31 mouse cellular contexts compared by ENCODE assay signal in the genomic region with DNA sequence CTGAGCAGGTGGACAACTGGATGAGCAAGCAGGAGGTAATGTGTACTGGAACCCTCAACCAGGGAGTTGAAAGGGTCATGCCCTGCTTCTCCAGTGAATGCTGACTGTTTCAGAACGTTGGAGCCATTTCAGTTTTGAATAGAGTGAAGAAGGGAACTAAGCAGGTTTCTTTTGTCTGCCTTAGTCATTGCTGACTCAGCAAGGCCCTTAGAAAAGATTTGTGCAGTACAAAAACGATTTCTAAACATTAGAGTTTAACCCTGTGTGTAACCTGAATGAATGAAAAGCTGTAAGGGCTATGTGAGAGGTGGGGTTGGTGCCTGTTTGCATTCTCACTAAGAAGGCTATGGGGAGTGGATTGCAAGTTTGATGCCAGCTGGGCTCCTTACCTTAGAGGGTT. TPM values are rescaled to one million over a fixed set of nuclear protein-coding genes. Genes with fewer than 3 reads are reported as not detected.
"Had no signal": no experiment of that assay in that cellular context is flagged by ENCODE, and none has a peak within 500 bp of the region (broad histone marks: within the 10 kb centered on the region; RNA-seq: fewer than 3 reads in every experiment).

No protein-coding gene starts in this region.

- H3K27ac ChIP-seq: limb, embryonic 10.5 days; limb, embryonic 12.5 days; limb, embryonic 13.5 days; limb, embryonic 15.5 days; liver, embryonic 12.5 days; liver, embryonic 13.5 days; liver, embryonic 14.5 days; liver, embryonic 15.5 days; lung, embryonic 15.5 days; macrophage; midbrain, embryonic 10.5 days; midbrain, embryonic 12.5 days; midbrain, embryonic 13.5 days; midbrain, embryonic 15.5 days; neural tube, embryonic 12.5 days had no signal

- H3K27me3 ChIP-seq: limb, embryonic 12.5 days; limb, embryonic 13.5 days; limb, embryonic 15.5 days; liver, embryonic 12.5 days; liver, embryonic 13.5 days; liver, embryonic 15.5 days; lung, embryonic 15.5 days; megakaryocyte, embryonic 14.5 days; midbrain, embryonic 12.5 days; midbrain, embryonic 13.5 days; midbrain, embryonic 15.5 days; neural tube, embryonic 12.5 days had no signal

- H3K4me3 ChIP-seq: limb, embryonic 10.5 days; limb, embryonic 12.5 days; limb, embryonic 13.5 days; limb, embryonic 15.5 days; liver, embryonic 12.5 days; liver, embryonic 13.5 days; liver, embryonic 15.5 days; lung, embryonic 15.5 days; megakaryocyte, embryonic 14.5 days; midbrain, embryonic 10.5 days; midbrain, embryonic 12.5 days; midbrain, embryonic 13.5 days; midbrain, embryonic 15.5 days; myocyte; neural tube, embryonic 12.5 days had no signal

- H3K9me3 ChIP-seq: limb, embryonic 10.5 days; limb, embryonic 12.5 days; limb, embryonic 13.5 days; limb, embryonic 15.5 days; liver, embryonic 12.5 days; liver, embryonic 13.5 days; liver, embryonic 15.5 days; lung, embryonic 15.5 days; megakaryocyte, embryonic 14.5 days; midbrain, embryonic 10.5 days; midbrain, embryonic 12.5 days; midbrain, embryonic 13.5 days; midbrain, embryonic 15.5 days; neural tube, embryonic 12.5 days had no signal

- DNase-seq: left cerebral cortex, postnatal 4 days; liver; liver, embryonic 13.5 days; liver, postnatal 0 days; lung, adult 18-20 months; lung, adult 2 months; lung, embryonic 14.5 days; lung, postnatal 10 days; lung, postnatal 14 days; lung, postnatal 36 days; lung, postnatal 4 days; midbrain, embryonic 14.5 days had no signal

- H3K4me1 ChIP-seq: limb, embryonic 10.5 days; limb, embryonic 12.5 days; limb, embryonic 13.5 days; limb, embryonic 15.5 days; liver, embryonic 12.5 days; liver, embryonic 13.5 days; liver, embryonic 15.5 days; lung, embryonic 15.5 days; megakaryocyte, embryonic 14.5 days; midbrain, embryonic 10.5 days; midbrain, embryonic 12.5 days; midbrain, embryonic 13.5 days; midbrain, embryonic 15.5 days; neural tube, embryonic 12.5 days had no signal

- H3K4me2 ChIP-seq: limb, embryonic 12.5 days; limb, embryonic 13.5 days; limb, embryonic 15.5 days; liver, embryonic 11.5 days; liver, embryonic 12.5 days; liver, embryonic 13.5 days; liver, embryonic 15.5 days; lung, embryonic 14.5 days; lung, embryonic 15.5 days; midbrain, embryonic 11.5 days; midbrain, embryonic 12.5 days; midbrain, embryonic 13.5 days; midbrain, embryonic 15.5 days; neural tube, embryonic 12.5 days had no signal

- H3K9ac ChIP-seq: limb, embryonic 12.5 days; limb, embryonic 13.5 days; limb, embryonic 15.5 days; liver, embryonic 12.5 days; liver, embryonic 13.5 days; liver, embryonic 14.5 days; liver, embryonic 15.5 days; liver, postnatal 0 days; lung, embryonic 14.5 days; lung, embryonic 15.5 days; midbrain, embryonic 12.5 days; midbrain, embryonic 13.5 days; midbrain, embryonic 15.5 days; neural tube, embryonic 12.5 days had no signal

RNA-seq across cellular contexts. Expression of gene Wdr34, which starts 56.7 kb away (rescaled TPM):
- total RNA-seq: monocyte, adult 5-6 weeks had no signal
